Mouse (Mus musculus) thymus, adult 2 months (tissue): ENCODE measurements around the gene Chst8.

Experiments used
- CTCF ChIP-seq: fragments of 200-500 bp; IDR thresholded peaks from 2 replicates; pipeline ENCODE4 v1.5.1; 2012; ENCODE audit warnings: mild to moderate bottlenecking, control low read depth, low read length, moderate library complexity, borderline replicate concordance; ENCODE audit not compliant: control insufficient read depth, poor library complexity, insufficient read depth; ENCODE audit errors: extremely low read depth
- POLR2A ChIP-seq: fragments of 200-500 bp; IDR thresholded peaks from 2 replicates; pipeline ENCODE4 v1.6.1; 2012; ENCODE audit warnings: mild to moderate bottlenecking, low read length, control low read depth, moderate library complexity; ENCODE audit not compliant: control insufficient read depth, poor library complexity, insufficient read depth; ENCODE audit errors: extremely low read depth

GRCm38 (mm10) chr7:34671911-34672310 is 140.6 kb downstream of the Chst8 start:
- peak; percentile 90 for TF ChIP-seq CTCF
- TF ChIP-seq POLR2A, result no peak
